Mouse (Mus musculus): ENCODE data around the gene Trp53.
A peak's percentile ranks its signal among the peaks of the same experiment; 100 is the strongest.
"Not testable (repeated sequence)": the region's sequence is repeated elsewhere in the genome, so short reads cannot be mapped to it uniquely, and the experiment has no call there.

The Trp53 gene

GRCm38 (mm10) chr11:69624339-69624738, 44.2 kb downstream of the Trp53 start:
- not testable (repeated sequence) for DNase-seq (ENCODE audit: low spot score)

- DNase-seq (ENCODE audit: low spot score) = peak; percentile 72
Observed at GRCm38 (mm10) chr11:69628286-69628685, 48.1 kb downstream of the Trp53 start.

GRCm38 (mm10) chr11:69629802-69630201, 49.6 kb downstream of the Trp53 start:
- peak; percentile 12 for DNase-seq (ENCODE audit: low spot score)

GRCm38 (mm10) chr11:69632284-69633089, 52.3 kb downstream of the Trp53 start, which contains the start of gene Fxr2:
Gene Fxr2, plus strand, starts transcription at chr11:69632990.
- peak; percentile 100 for DNase-seq (ENCODE audit: low spot score)

DNA sequence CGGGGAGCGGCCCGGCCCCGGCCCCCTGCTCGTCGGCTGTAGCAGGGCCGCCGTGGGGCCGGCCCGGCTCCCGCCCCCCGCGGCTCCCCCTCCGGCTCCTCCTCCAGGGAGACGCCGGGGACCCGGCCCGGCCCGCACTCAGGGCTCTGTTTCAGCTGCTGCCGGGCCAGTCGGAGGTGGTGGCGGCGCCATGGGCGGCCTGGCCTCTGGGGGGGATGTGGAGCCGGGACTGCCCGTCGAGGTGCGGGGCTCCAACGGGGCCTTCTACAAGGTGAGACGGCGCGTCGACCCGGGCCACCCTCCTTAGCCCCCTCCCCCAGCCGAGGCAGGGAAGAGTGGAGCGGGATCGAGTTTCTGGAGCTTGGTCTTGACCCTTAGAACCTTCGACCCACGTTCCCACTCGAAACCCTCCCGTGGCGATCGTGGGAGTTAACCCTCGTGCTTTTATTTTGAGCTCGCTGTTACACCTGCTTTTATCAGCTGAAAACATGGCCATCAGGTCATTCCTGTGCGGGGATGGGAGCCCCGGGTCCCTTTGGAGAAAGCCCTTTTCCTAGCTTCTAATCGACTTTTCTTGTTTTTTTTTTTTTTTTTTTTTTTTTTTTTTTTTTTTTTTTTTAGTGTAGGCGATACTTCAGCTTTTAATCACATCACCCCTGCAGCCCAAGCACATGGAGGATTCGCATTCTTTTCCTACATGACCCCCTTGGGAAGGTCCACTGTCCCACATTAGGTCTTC, 53.1 kb downstream of the Trp53 start:
- peak; percentile 55 for DNase-seq (ENCODE audit: low spot score)

- no peak for DNase-seq (ENCODE audit: low spot score)
Observed at GRCm38 (mm10) chr11:69635471-69635870, 55.3 kb downstream of the Trp53 start.
